Mouse (Mus musculus): ENCODE measurements at regions not wholly inside any gene's neighbourhood (a gene's known extent, or its start where the extent isn't known, plus 50 kb on each side); places are given as distances from the start of the nearest gene placed in this dataset.
"Not testable (repeated sequence)": the region's sequence is repeated elsewhere in the genome, so short reads cannot be mapped to it uniquely, and the experiment has no call there.

- no peak for DNase-seq (ENCODE audit: extremely low spot score in 1 of 2, low spot score in 1 of 2)
Observed at GRCm38 (mm10) chr4:7247816-7248215, 991.0 kb downstream of the Car8 start.

DNA sequence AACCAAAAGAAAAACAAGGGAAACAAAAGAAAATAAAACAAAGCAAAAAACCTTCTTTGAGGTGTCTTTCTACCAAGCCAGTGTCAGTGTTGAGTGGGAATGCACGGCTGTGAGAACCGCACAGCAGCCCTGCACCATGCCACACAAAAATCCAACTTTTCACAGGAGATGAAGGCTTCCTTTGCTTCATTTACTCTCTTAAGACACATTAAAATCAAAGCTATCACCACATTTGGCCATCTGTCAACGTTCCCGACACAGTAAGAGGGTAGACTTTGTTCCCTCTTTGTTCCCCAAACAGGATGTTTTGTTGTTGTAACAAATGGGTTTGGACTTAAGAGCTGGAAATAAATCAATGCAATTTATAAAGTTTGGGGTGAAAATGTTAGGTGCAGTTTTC is 991.6 kb downstream of the Car8 start:
- no peak for DNase-seq (ENCODE audit: extremely low spot score in 1 of 2, low spot score in 1 of 2)

DNA sequence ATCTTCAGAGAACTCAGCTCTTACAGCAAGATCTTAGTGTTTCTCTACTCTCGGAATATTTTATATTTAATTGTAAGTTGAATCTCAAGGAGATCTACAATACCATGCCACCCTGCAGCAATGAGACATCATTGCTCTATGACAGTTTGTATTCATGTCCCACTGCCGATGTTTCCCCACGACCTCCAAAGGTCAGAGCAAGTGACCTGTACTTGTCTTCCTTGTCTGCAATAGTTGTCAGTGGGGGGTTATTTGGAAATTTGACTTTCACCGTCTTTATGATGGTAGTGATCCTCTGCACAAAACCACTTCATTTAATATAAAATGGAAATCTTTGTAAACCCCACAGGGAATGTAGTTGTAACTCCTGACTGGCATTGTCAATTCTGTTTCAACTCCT is 992.0 kb downstream of the Car8 start:
- no peak for DNase-seq (ENCODE audit: extremely low spot score in 1 of 2, low spot score in 1 of 2)

DNA sequence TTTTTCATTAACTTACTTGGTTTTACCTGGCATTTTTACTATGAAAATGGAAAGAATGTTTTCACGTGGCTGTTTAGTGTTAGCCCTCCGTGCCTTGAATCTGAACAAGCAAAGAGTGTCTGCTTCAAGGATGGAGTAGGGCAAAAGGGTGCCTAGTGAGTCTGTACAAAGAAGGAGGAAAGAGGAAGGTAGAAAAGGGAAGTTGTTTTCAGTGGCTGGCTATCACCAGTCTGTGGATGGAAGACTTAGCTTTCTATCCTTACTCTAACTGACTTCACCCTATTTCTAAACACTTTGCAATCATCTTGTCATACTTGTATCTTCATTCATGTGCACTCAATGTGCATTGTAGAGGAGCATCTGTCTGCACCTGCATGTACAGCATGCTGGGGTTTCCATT is 993.2 kb downstream of the Car8 start:
- no peak for DNase-seq (ENCODE audit: extremely low spot score in 1 of 2, low spot score in 1 of 2)

GRCm38 (mm10) chr4:7237848-7238247 is 1001.0 kb downstream of the Car8 start:
- DNase-seq (ENCODE audit: extremely low spot score in 1 of 2, low spot score in 1 of 2) = no peak

- not testable (repeated sequence) for DNase-seq (ENCODE audit: extremely low spot score in 1 of 2, low spot score in 1 of 2)
Observed at GRCm38 (mm10) chr4:7234537-7234936, 1004.3 kb downstream of the Car8 start.

DNA sequence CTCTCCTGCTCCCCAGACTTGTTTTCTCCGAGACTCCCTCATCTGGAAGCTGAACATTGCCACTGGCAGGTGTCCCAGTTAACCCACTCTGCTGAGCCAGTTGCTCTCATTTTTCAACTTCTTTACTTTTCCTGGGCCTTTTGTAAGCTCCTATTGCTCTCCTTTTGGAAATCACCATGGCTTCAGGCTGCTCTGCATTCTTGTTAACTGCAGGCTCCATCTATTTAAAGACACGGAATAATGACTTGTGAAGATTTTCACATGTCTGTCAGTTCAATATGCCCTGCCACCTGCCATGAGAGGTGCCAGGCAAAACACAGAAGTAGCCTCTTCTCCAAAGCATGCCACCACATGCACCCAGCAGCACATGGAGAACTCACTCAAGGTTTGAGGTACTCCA is 1009.9 kb downstream of the Car8 start:
- DNase-seq (ENCODE audit: extremely low spot score in 1 of 2, low spot score in 1 of 2) = no peak

- no peak for DNase-seq (ENCODE audit: extremely low spot score in 1 of 2, low spot score in 1 of 2)
Observed at GRCm38 (mm10) chr4:7222922-7223321, 1015.9 kb downstream of the Car8 start.

- no peak for DNase-seq (ENCODE audit: extremely low spot score in 1 of 2, low spot score in 1 of 2)
Observed at GRCm38 (mm10) chr4:7220426-7220825, 1018.4 kb downstream of the Car8 start.

DNA sequence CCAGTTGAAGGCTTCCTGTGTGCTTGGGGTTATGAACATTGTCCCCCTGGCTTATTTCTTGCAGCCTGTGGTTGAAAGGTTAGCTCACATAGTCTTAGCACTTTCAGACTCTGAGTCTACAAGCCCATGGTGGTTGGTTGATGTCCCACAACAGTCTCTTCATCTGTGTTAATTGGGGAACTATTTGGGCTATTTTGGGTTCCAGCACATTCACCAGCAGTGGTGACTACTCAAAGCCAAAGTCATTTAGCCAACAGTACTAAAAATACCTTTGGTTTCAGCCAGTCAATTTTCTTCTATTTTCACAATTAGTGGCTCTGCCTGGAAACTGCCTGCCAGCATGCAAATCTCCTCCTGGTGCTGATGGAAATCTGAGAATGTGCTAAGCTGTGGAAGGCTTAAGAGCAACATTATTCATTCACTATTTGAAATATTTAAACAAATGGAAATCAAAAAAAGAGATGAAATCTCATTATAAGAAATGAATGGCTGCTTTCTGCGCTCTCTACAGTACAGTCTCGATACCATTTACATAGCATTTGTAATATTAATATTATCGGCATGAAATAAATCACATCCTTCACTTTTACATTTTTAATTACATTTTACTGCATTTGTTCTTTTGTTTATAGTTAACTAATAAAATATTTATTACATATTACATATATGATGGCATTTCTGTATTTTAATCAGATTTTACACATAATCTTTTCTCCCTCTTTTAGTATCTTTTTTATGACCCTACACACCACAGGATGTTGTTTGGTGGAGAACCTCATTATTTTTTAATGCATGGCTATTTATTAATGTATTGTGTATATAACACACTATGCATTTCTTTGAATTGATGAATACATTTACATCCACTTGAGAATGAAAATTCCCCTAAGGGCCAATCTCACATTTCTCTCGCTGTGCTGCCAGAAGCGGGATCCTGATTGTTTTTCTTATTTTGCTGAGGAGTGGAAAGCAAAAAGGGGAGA is 1023.5 kb downstream of the Car8 start:
- DNase-seq (ENCODE audit: extremely low spot score in 1 of 2, low spot score in 1 of 2) = no peak

- no peak for DNase-seq (ENCODE audit: extremely low spot score in 1 of 2, low spot score in 1 of 2)
Observed at GRCm38 (mm10) chr4:7206987-7207386, 1031.9 kb downstream of the Car8 start.

DNA sequence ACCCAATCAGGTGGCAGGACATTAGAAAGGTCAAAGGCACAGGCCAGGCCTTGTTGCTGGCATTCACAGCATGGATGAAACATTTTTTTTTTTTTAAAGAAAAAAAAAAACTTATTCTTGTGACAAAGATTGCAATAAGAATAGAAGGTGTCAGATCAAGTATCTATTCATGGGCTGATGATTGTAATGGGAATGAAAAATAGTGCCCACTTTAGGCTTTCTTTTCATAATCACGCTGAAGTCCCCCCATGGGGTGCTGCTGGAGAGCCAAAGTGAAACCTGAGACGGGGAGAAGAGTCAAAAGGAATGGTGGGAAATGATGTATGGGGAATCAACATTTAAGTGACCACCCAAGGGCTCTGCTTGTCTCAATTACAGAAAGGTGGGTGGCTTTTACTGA is 1037.0 kb downstream of the Car8 start:
- no peak for DNase-seq (ENCODE audit: extremely low spot score in 1 of 2, low spot score in 1 of 2)

- DNase-seq (ENCODE audit: extremely low spot score in 1 of 2, low spot score in 1 of 2) = no peak
Observed at GRCm38 (mm10) chr4:7199941-7200340, 1038.9 kb downstream of the Car8 start.

- no peak for DNase-seq (ENCODE audit: extremely low spot score in 1 of 2, low spot score in 1 of 2)
Observed at GRCm38 (mm10) chr4:7199052-7199451, 1039.8 kb downstream of the Car8 start.

GRCm38 (mm10) chr4:7196570-7196969 is 1042.3 kb downstream of the Car8 start:
- DNase-seq (ENCODE audit: extremely low spot score in 1 of 2, low spot score in 1 of 2) = no peak

GRCm38 (mm10) chr4:7195619-7196018 is 1043.2 kb downstream of the Car8 start:
- DNase-seq (ENCODE audit: extremely low spot score in 1 of 2, low spot score in 1 of 2) = no peak

DNA sequence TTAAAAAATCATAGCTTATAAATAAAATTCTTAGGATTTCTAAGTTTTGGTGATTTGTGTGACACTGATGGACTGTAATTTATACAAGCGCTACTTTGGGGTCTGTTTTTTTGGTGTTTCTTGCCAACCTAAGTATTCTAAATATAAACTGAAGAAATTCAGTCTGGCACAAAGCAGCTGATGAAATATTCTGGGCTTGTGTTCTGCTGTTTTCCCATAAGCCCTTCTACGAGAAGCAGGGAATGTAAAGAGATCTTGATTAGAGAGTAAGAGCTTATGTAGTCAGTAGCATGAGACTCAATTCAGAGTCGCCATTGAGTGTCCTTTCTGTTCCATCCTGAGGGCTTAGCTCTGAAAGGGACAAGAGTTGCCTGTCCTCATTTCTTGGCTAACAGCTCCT is 1046.9 kb downstream of the Car8 start:
- DNase-seq (ENCODE audit: extremely low spot score in 1 of 2, low spot score in 1 of 2) = no peak

DNA sequence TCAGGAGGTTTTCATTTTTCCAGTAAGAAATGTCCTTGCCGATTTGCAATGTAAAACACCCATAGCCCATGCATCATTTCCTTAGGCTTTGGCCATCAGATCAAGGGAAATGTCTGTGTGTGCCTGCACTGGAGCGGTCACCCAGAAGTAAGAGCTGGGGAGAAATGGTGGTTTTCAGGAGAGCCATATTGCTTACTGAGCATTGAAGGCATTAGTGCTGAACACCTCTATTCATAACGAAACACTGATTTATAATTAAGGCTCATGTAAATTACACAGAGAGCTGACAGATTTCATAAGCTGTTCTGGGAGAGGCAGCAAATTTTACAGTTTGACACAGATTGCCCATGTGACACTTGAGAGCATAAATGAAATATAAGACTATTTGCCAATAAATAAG is 1047.6 kb downstream of the Car8 start:
- no peak for DNase-seq (ENCODE audit: extremely low spot score in 1 of 2, low spot score in 1 of 2)

- no peak for DNase-seq (ENCODE audit: extremely low spot score in 1 of 2, low spot score in 1 of 2)
Observed at GRCm38 (mm10) chr4:7175030-7175429, 1063.8 kb downstream of the Car8 start.

DNA sequence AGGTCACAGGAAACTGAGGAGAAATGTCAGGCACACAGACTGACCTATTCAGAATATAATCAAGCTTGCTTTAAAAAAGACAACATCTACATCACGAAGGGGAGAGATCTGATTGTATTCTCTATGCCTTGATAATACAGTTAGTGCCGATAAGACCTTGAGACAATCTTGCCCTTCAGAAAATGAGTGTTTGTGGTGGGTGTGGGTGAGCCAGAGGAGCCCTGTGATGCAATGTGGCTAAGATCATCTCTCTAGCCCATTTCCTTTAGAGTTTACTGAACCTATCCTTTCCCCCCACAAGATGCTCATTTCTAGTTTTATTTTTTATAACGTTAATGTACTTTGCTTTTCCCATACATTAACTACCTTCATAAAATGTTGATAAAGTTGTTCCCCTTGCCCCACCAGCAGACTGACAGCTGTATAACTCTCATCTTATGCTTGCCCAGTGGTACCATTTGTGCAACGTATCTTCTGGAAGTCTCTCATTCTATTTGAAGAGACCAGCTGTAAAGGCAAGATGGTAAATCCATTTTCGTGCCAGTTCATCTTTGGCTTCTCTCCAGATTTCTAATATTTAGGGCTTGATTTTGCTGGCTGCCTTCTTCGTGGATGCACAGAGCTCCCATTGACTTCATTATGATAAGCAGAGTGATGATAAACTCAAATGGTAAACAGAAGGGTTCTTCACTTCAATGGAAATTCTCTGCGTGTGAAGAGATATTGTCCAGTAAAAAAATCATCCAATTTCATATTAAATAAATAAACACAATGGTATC is 1066.1 kb downstream of the Car8 start:
- no peak for DNase-seq (ENCODE audit: extremely low spot score in 1 of 2, low spot score in 1 of 2)

- no peak for DNase-seq (ENCODE audit: extremely low spot score in 1 of 2, low spot score in 1 of 2)
Observed at GRCm38 (mm10) chr4:7171637-7172417, 1067.0 kb downstream of the Car8 start.

All from layer of hippocampus, postnatal 25 days (tissue).